Mouse (Mus musculus): Measurements from ENCODE around the gene Atp1a1. TPM values are rescaled to one million over a fixed set of nuclear protein-coding genes. Genes with fewer than 3 reads are reported as not detected.

Atp1a1 gene
- polyA plus RNA-seq (2012; ENCODE audit: insufficient read depth, insufficient read length, missing spikeins) = 26.7 and 27.0 TPM in 2 replicates

DNA sequence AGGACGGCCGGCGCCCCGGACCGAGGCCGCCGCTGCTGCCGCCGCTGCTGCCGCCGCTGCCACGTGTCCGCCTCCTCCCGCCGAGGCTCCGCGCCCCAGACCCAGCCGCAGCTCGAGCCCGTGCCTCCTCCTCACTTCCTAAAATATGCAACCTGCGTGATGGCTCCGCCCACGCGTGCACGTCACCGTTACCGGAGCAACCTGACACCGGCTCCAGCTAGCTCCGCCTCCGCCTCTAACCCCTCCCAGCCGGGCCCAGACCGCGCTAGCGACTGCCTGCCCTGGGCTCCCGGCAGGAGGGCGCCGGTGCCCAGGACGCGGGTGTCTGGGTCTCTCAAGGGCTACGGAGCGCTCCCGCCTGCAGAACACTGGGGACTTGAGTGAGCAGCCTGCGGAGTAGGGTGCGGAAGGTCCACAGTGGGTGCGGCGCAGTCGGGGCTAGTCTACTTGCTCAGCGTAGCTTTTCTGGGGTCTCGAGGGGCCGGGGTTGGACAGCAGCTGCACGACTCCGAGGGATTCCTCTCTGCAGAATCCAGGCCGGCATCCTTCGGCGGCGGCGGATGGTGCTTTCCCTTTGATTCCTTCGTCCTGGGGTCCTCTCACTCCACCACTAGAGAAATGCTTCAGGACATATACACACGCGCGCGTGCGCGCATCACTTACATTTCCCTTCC is at the start of gene Atp1a1:
Atp1a1 (minus strand) TSS at position 135 of the 674 bp plus-strand sequence.
- Histone ChIP-seq H3K4me3 (ENCODE audit: insufficient read depth, low read depth, low read length) (peak within 1 kb of the TSS; percentile 78), H3K27ac (replicated peaks; ENCODE audit: low read depth, low read length) (peak within 1 kb of the TSS; percentile 80), H3K4me1 (ENCODE audit: control insufficient read depth, insufficient read depth, insufficient read length, low read length) (peaks cover 14% of the 10 kb centered on the region; the same call in 1 of the 2 replicates)

DNA sequence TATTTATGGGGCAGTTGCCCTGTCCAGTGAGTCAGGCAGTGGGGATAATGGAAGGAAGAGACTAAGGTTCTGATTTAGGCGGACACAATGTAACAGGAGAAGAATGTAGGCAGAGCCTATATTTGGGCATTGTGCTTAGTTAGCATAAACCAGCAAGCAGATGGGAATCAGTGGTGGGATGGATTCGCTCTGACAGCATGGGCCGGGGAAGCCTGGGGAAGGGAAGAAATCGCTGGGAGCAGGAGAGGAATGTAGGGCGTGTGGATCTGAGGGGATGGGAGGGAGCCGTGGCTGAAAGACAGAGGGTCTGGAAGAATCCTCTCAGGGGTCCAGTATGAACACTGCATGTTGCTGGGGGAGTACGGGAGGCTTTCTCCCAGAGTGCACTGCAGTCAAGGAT is 49.0 kb upstream of the Atp1a1 start:
- Histone ChIP-seq H3K4me1 (ENCODE audit: control insufficient read depth, insufficient read depth, insufficient read length, low read length) (no peaks in the 10 kb centered on the region), H3K4me3 (ENCODE audit: insufficient read depth, low read depth, low read length) (no peak overlapping the region), H3K27ac (replicated peaks; ENCODE audit: low read depth, low read length) (no peak overlapping the region)

- H3K4me3 ChIP-seq (ENCODE audit: insufficient read depth, low read depth, low read length) = no peak overlapping the region
- H3K27ac ChIP-seq (replicated peaks; ENCODE audit: low read depth, low read length) = no peak overlapping the region
- H3K4me1 ChIP-seq (ENCODE audit: control insufficient read depth, insufficient read depth, insufficient read length, low read length) = no peaks in the 10 kb centered on the region
Observed at GRCm38 (mm10) chr3:101652967-101653366, 48.5 kb upstream of the Atp1a1 start.

GRCm38 (mm10) chr3:101650328-101650727 is 45.8 kb upstream of the Atp1a1 start:
- Histone ChIP-seq H3K4me1 (ENCODE audit: control insufficient read depth, insufficient read depth, insufficient read length, low read length) (no peaks in the 10 kb centered on the region), H3K4me3 (ENCODE audit: insufficient read depth, low read depth, low read length) (no peak overlapping the region), H3K27ac (replicated peaks; ENCODE audit: low read depth, low read length) (no peak overlapping the region)

DNA sequence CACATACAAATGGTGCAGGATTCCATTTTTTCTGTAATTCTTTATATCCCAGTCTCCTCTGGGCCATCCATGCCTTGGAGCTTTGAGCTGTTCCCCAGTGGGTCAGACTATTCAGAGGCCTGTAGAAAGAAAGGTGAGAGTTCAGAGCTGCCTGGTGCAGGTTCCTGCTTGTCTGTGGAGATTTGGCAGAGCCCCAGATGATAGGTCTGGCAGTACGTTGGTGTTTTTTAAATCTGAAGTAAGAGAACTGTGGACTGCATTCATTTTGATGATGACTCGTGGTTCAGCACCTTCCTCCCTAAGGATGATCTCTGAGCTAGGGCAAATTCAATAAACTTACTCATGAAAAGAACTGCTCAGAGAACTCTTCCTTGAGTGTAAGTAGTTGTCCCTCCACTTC is 44.8 kb upstream of the Atp1a1 start:
- Histone ChIP-seq H3K4me3 (ENCODE audit: insufficient read depth, low read depth, low read length) (no peak overlapping the region), H3K27ac (replicated peaks; ENCODE audit: low read depth, low read length) (no peak overlapping the region), H3K4me1 (ENCODE audit: control insufficient read depth, insufficient read depth, insufficient read length, low read length) (no peaks in the 10 kb centered on the region)

DNA sequence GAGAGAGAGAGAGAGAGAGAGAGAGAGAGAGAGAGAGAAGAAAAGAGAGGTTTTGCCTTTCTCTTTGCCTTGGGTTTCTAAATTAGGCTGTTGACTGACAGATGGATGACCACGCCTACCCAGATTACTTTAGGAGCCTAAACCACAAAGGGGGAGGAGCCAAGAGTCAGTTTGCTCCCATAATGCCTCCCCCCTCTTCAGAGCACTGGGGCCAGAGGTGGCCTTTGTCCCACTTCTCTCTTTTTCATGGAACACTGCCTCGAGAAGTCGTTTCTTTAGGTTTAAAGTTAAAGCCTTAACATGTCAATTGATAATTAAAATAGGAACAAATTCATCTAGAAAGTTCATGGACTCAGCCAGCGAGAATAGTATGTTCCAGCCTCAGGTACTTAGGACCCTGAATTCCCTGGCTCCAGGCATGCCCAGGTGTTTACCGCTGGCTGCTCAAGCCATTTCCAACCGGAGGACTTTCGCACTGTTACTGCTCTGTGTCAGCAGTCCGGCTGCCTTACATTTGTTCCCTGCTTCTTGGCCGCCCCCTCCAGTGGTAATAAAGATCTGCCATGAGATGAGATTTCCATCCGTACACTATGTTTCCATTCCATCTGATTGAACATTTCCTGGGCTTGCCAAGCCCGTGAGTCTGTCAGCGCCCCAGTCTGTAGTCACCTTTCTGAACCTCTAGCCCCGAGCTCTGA is 43.8 kb upstream of the Atp1a1 start:
- no peaks in the 10 kb centered on the region for H3K4me1 ChIP-seq (ENCODE audit: control insufficient read depth, insufficient read depth, insufficient read length, low read length)
- H3K27ac ChIP-seq (replicated peaks; ENCODE audit: low read depth, low read length) = no peak overlapping the region

GRCm38 (mm10) chr3:101646806-101647205 is 42.3 kb upstream of the Atp1a1 start:
- Histone ChIP-seq H3K27ac (replicated peaks; ENCODE audit: low read depth, low read length) (no peak overlapping the region), H3K4me3 (ENCODE audit: insufficient read depth, low read depth, low read length) (no peak overlapping the region), H3K4me1 (ENCODE audit: control insufficient read depth, insufficient read depth, insufficient read length, low read length) (no peaks in the 10 kb centered on the region)

More for the DNA sequence above, 43.8 kb upstream of the Atp1a1 start:
- H3K4me3 ChIP-seq (ENCODE audit: insufficient read depth, low read depth, low read length) = no peak overlapping the region

- Histone ChIP-seq H3K4me1 (ENCODE audit: control insufficient read depth, insufficient read depth, insufficient read length, low read length) (no peaks in the 10 kb centered on the region), H3K4me3 (ENCODE audit: insufficient read depth, low read depth, low read length) (no peak overlapping the region), H3K27ac (replicated peaks; ENCODE audit: low read depth, low read length) (no peak overlapping the region)
Observed at GRCm38 (mm10) chr3:101645569-101646106, 41.2 kb upstream of the Atp1a1 start.

DNA sequence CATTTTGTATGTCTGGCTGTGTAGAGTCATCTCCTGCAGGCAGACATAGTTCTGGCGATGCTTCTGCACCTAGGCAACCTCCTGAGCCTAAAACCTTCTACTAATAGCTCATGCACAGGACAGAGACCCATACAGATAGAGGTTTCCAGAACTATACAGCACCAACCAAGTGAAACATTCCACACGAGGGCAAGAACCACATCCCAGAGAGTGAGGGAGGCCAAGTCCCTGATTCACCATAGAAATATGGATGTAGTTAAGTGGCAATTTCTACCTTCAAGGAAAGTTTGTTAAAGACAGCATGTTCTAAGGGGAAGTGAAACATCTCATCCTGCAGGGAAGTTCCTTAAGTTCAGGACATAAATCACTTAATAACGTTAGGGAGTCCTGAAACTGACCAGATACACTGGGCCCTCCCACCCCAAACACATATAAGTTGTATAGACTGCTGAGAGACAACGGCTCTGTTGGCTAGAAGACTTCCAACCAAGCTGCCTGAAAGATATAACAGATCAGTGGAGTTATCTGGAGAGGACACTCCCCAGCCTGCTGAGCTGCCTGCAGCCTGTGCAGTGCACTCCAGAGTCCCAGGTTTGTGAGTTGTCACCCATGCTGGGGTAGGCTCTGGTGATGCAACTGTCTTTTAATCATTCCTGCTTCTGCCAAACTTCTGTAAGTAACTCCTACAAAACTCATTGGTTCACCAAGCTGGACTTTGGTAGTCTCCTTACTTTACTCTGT is 39.7 kb upstream of the Atp1a1 start:
- no peak overlapping the region for H3K4me3 ChIP-seq (ENCODE audit: insufficient read depth, low read depth, low read length)
- H3K4me1 ChIP-seq (ENCODE audit: control insufficient read depth, insufficient read depth, insufficient read length, low read length) = no peaks in the 10 kb centered on the region
- no peak overlapping the region for H3K27ac ChIP-seq (replicated peaks; ENCODE audit: low read depth, low read length)

- Histone ChIP-seq H3K4me1 (ENCODE audit: control insufficient read depth, insufficient read depth, insufficient read length, low read length) (no peaks in the 10 kb centered on the region), H3K27ac (replicated peaks; ENCODE audit: low read depth, low read length) (no peak overlapping the region), H3K4me3 (ENCODE audit: insufficient read depth, low read depth, low read length) (no peak overlapping the region)
Observed at GRCm38 (mm10) chr3:101643264-101643663, 38.8 kb upstream of the Atp1a1 start.

- Histone ChIP-seq H3K4me1 (ENCODE audit: control insufficient read depth, insufficient read depth, insufficient read length, low read length) (no peaks in the 10 kb centered on the region), H3K4me3 (ENCODE audit: insufficient read depth, low read depth, low read length) (no peak overlapping the region), H3K27ac (replicated peaks; ENCODE audit: low read depth, low read length) (no peak overlapping the region)
Observed at GRCm38 (mm10) chr3:101638223-101638622, 33.7 kb upstream of the Atp1a1 start.

GRCm38 (mm10) chr3:101636510-101636909 is 32.0 kb upstream of the Atp1a1 start:
- no peak overlapping the region for H3K4me3 ChIP-seq (ENCODE audit: insufficient read depth, low read depth, low read length)
- no peaks in the 10 kb centered on the region for H3K4me1 ChIP-seq (ENCODE audit: control insufficient read depth, insufficient read depth, insufficient read length, low read length)
- H3K27ac ChIP-seq (replicated peaks; ENCODE audit: low read depth, low read length) = no peak overlapping the region

DNA sequence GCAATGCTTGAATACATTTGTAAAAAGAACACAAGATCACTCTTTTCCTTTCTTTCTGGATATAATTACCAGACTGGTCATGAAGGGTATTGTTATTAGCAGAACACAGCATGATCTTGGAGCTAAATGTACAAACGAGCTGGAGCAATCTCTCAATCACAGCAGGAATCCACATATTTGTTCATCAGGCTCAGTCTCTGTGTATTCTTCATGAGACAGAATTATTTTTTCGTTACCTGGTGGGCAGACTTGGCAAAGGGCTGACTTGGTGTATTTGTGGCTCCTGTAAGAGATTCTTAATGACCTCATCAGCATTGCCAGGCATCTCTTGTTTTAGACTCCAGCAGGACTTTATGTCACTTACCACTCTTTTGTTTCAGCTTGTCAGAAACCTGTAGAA is 31.6 kb upstream of the Atp1a1 start:
- Histone ChIP-seq H3K4me1 (ENCODE audit: control insufficient read depth, insufficient read depth, insufficient read length, low read length) (no peaks in the 10 kb centered on the region), H3K4me3 (ENCODE audit: insufficient read depth, low read depth, low read length) (no peak overlapping the region), H3K27ac (replicated peaks; ENCODE audit: low read depth, low read length) (no peak overlapping the region)

DNA sequence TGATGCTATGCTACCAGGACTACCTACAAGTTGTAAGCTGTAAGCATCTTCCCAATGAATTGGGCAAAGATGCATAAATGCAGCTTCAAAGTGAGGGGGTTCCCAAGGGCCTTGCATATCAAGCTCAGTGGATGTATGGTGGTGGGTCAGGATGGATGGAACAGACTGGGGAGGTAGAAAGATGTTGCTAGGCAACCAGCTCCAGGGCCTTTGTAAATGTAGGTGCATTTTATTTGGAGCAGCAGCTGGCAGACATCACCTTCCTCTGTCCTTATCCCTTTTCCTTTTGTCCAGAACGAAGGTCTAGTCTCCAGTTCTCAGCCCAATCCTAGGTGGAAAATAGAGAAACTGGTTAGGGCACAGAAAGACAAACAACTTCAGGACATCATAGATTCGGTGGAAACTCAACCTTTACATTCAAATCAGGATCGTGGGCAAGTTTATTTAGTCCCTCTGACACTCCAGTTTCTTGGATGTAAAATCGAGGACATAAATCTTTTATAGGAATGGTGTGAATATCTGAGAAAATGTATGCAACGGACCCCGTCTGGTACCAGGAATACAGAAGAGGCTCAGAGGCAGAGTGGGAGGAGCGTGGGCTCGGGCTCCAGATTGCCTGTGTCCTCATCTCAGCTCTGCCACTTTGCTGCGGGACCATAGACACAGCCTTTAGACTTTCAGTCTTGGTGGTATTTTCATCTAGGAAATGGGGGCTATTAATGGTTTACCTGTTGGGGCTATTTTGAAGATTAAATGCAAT is 29.8 kb upstream of the Atp1a1 start:
- Histone ChIP-seq H3K27ac (replicated peaks; ENCODE audit: low read depth, low read length) (no peak overlapping the region), H3K4me3 (ENCODE audit: insufficient read depth, low read depth, low read length) (no peak overlapping the region), H3K4me1 (ENCODE audit: control insufficient read depth, insufficient read depth, insufficient read length, low read length) (no peaks in the 10 kb centered on the region)

DNA sequence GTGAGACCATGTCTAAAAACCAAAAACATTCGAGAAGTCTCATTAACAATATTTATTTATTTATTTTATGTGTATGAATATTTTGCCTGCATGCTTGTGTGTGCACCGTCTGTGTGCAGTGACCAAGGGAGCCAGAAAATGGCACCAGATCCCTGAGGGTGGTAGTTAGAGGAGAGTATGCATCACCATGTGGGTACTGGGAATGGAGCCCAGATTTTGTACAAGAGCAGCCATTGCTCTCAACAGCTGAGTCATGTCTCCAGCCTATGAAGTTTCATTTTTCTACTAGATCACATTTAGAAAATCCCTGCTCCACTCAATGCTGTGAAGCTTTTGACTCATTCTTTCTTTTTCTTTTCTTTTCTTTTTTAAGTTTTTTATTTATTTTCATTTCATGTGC is 23.8 kb upstream of the Atp1a1 start:
- H3K4me3 ChIP-seq (ENCODE audit: insufficient read depth, low read depth, low read length) = no peak overlapping the region
- no peak overlapping the region for H3K27ac ChIP-seq (replicated peaks; ENCODE audit: low read depth, low read length)
- H3K4me1 ChIP-seq (ENCODE audit: control insufficient read depth, insufficient read depth, insufficient read length, low read length) = no peaks in the 10 kb centered on the region

All from brown adipose tissue, adult 24 weeks (tissue).